Mouse (Mus musculus) intestine, postnatal 0 days (tissue): ENCODE data around the gene Bola2. TPM values are rescaled to one million over a fixed set of nuclear protein-coding genes. Genes with fewer than 3 reads are reported as not detected.

Experiments
- ATAC-seq: fragments of 200-750 bp; cut with Nextera tagmentation; 2 replicates; pipeline ENCODE4 v1.8.0; 2017; ENCODE audit warnings: mild to moderate bottlenecking, moderate TSS enrichment, moderate library complexity
- H3K27ac ChIP-seq: fragments of 300-500 bp; sonication (generic); 2 replicates; pipeline ENCODE4 v1.5.1; 2014; ENCODE audit warnings: mild to moderate bottlenecking, low read depth, low read length, moderate library complexity
- H3K27me3 ChIP-seq: fragments of 300-500 bp; sonication (generic); replicated peaks from 2 replicates; pipeline ENCODE4 v1.6.1; 2014; ENCODE audit warnings: low read length, mixed read lengths; ENCODE audit not compliant: control insufficient read depth, insufficient read depth
- H3K36me3 ChIP-seq: fragments of 300-500 bp; sonication (generic); 2 replicates; pipeline ENCODE4 v1.6.1; 2014; ENCODE audit warnings: mild to moderate bottlenecking, moderate library complexity; ENCODE audit not compliant: control insufficient read depth, insufficient read depth
- H3K4me1 ChIP-seq: fragments of 300-500 bp; sonication (generic); replicated peaks from 2 replicates; pipeline ENCODE4 v1.6.1; 2014; ENCODE audit warnings: antibody characterized with exemption, low read length, mixed read lengths; ENCODE audit not compliant: control insufficient read depth, insufficient read depth
- H3K4me2 ChIP-seq: fragments of 300-500 bp; sonication (generic); replicated peaks from 2 replicates; pipeline ENCODE4 v1.6.1; 2014; ENCODE audit warnings: low read depth, mild to moderate bottlenecking, moderate library complexity
- H3K4me3 ChIP-seq: fragments of 300-500 bp; sonication (generic); 2 replicates; pipeline ENCODE4 v1.5.1; 2014; ENCODE audit warnings: low read depth, low read length
- H3K9ac ChIP-seq: fragments of 300-500 bp; sonication (generic); 2 replicates; pipeline ENCODE4 v1.6.1; 2014; ENCODE audit warnings: mild to moderate bottlenecking, low read depth, low read length
- H3K9me3 ChIP-seq: fragments of 300-500 bp; sonication (generic); 2 replicates; pipeline ENCODE4 v1.6.1; 2016; ENCODE audit warnings: mixed run types; ENCODE audit not compliant: control insufficient read depth
- CTCF ChIP-seq: sonication (generic); IDR thresholded peaks from 2 replicates; pipeline ENCODE4 v1.5.1; 2016; ENCODE audit warnings: low read depth, mild to moderate bottlenecking, control low read depth, antibody characterized with exemption, moderate library complexity
- WGBS: fragments of 180-500 bp; shearing (Covaris S2); extraction: QIAGEN DNeasy Blood & Tissue Kit; methylation state at CpG from one replicate; pipeline ENCODE4 v1.1.7; 2014; 5-methylcytosine and 5-hydroxymethylcytosine counted together
- polyA plus RNA-seq: library from polyadenylated mRNA; unstranded; fragments of >200 nt; fragmentation: Nextera tagmentation; extraction: Ambion mirVana; gene quantifications from 2 replicates; pipeline ENCODE4 v1.2.1, GENCODE M21; 2015

The Bola2 gene
- polyA plus RNA-seq, 1 experiment from 2014 or later: 80.4 TPM

DNA sequence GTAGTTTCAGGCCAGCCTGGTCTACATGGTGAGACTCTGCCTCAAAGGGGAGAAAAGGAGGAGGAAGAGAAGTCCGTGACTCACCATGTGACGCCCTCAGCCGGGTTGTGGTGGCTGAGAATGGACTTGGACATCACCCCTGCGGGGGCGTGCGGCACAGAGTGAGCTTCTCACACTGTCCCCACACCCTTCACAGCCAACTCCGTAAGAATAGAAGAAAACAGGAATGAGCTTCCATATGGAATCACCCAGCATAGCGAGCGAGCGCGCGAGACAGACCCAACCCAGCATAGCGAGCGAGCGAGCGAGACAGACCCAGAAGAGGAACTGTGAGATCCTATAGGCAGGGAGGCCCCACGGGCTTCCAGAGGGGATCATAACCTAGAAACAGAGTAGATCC, 44.4 kb downstream of the Bola2 start:
- Histone ChIP-seq H3K27me3 (no peaks in the 10 kb centered on the region), H3K9me3 (no peaks in the 10 kb centered on the region), H3K9ac (no peak overlapping the region), H3K4me2 (no peak overlapping the region), H3K36me3 (no peaks in the 10 kb centered on the region), H3K4me1 (no peaks in the 10 kb centered on the region), H3K4me3 (no peak overlapping the region), H3K27ac (no peak overlapping the region)
- TF ChIP-seq CTCF: no peak
- no peak for ATAC-seq
- 80% methylated on average over 17 of the region's 17 CpGs for WGBS

DNA sequence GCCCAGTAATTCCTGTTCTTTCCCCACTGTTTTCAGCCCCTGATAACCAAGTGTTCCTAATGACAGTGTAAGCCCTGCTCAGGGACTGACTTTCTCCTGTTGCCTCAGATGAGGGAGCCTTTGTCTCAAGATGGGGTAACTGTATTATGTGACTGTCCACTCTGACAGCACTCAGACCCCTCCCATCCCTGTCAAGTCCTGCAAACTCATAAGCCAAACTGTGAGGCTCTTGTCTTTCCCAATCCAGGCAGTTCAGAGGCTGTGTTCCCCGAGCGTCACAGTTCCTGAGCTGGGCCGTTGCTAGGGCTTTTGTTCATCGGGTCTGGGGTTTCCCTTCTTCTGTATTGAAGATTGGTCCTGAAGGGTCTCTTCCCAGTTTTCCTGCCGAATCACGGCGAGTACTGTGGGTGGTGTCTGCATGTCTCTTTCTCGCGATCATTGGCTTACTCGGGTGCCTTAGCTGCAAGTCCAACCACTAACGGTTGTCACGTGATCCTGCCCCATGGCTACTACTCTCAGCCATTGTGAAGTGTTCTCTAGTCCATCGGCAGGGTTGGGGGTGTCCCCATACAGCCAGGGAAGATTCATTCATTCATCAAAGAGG, 45.0 kb downstream of the Bola2 start:
- Histone ChIP-seq H3K4me1 (no peaks in the 10 kb centered on the region), H3K9ac (no peak overlapping the region), H3K36me3 (no peaks in the 10 kb centered on the region), H3K4me3 (no peak overlapping the region), H3K9me3 (no peaks in the 10 kb centered on the region), H3K27me3 (no peaks in the 10 kb centered on the region), H3K27ac (no peak overlapping the region), H3K4me2 (no peak overlapping the region)
- ATAC-seq: no peak
- no peak for TF ChIP-seq CTCF
- WGBS: 80% methylated on average over 13 of the region's 13 CpGs

DNA sequence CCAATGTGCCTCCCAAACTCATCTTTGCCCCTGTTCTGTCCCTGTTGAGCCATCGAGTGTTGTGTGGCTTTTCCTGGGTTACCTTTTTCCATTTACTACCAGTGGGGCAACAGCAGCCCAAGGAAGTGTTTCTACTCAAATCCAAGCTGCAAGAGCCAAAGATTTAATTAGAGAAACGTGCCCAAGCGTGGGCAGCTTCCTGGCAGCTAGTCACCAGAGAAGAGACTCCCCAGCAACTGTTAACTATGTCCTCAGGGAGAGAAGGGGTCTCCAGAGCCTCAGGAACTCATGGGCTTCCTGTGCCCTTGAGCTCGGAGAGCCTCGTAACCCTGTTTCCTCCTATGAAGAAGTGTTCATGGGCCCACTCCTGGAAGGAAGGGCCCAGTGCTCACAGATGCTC, 45.8 kb downstream of the Bola2 start:
- no peak for TF ChIP-seq CTCF
- 83% methylated on average over 5 of the region's 5 CpGs for WGBS
- Histone ChIP-seq H3K9ac (no peak overlapping the region), H3K4me2 (no peak overlapping the region), H3K27ac (no peak overlapping the region), H3K9me3 (no peaks in the 10 kb centered on the region), H3K4me3 (no peak overlapping the region), H3K27me3 (no peaks in the 10 kb centered on the region), H3K4me1 (no peaks in the 10 kb centered on the region), H3K36me3 (no peaks in the 10 kb centered on the region)
- no peak for ATAC-seq

DNA sequence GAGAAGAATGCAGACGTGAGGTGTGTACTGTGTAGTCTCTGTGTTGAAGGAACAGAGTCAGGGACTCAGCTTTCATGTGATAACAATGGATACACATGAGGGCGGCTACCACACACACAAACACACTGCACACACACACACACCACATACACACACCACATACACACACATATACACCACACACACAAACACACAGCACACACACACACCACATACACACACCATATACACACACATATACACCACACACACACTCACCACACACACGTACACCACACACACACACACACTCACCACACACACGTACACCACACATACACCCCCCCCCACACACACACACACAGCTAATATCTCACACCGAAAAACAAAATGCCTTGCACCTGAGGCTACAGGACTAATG, 46.3 kb downstream of the Bola2 start:
- H3K27ac ChIP-seq: no peak overlapping the region
- no peaks in the 10 kb centered on the region for H3K36me3 ChIP-seq
- no peaks in the 10 kb centered on the region for H3K4me1 ChIP-seq
- H3K4me2 ChIP-seq: no peak overlapping the region
- no peak for ATAC-seq
- 87% methylated on average over 5 of the region's 5 CpGs for WGBS
- H3K4me3 ChIP-seq: no peak overlapping the region
- H3K9me3 ChIP-seq: no peaks in the 10 kb centered on the region
- no peak overlapping the region for H3K9ac ChIP-seq
- TF ChIP-seq CTCF: no peak
- no peaks in the 10 kb centered on the region for H3K27me3 ChIP-seq

DNA sequence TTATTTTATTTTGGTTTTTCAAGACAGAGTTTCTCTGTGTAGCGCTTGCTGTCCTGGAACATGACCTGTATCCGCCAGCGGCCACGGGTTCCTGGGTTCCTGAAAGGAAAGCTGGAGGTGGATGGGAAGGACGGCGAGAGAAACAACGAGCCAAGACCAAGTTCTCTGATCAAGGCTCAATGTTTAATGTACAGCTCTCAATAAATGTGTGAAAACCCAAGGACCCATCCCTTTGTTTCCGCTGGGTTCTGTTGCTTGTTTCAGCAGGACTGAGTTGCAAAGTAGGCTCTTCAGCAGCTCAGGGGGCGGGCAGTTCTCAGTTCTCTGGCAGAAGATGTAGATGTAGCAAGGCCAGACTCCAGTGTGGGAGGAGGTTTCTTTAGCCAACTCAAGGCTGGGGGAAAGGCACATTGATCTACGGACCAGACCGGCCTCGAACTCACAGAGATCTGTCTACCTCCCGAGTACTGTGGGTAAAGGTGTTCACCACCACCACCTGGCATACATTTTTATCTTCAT, 46.8 kb downstream of the Bola2 start:
- no peak overlapping the region for H3K4me3 ChIP-seq
- no peak overlapping the region for H3K4me2 ChIP-seq
- no peak for ATAC-seq
- no peak overlapping the region for H3K9ac ChIP-seq
- no peaks in the 10 kb centered on the region for H3K27me3 ChIP-seq
- H3K9me3 ChIP-seq: no peaks in the 10 kb centered on the region
- no peak overlapping the region for H3K27ac ChIP-seq
- no peak for TF ChIP-seq CTCF
- 92% methylated on average over 13 of the region's 13 CpGs for WGBS
- H3K36me3 ChIP-seq: no peaks in the 10 kb centered on the region
- H3K4me1 ChIP-seq: no peaks in the 10 kb centered on the region

DNA sequence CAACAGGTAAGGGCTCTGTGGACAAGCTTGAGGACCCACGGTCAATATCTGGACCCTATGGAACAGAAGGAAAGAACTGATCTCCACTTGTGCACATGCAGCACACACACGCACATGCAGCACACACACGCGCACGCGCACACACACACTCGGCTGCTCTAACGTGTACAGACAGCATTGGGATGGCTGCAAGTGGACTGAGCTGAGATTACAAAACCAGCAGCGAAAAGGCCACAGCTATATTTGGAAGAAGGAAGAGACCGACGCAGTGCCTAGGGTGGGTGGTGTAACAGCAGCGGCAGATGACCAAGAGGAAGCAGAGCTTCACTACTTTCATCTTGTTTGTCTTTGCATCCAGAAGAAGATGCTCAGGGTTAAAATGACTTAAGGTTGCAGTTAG, 50.9 kb downstream of the Bola2 start:
- whole genome bisulfite sequencing: 66% methylated on average over 12 of the region's 12 CpGs
- H3K9ac ChIP-seq: 0 out of 2 replicates have a peak overlapping the region, but pooled peaks have one; percentile 12

More for the DNA sequence above, 50.9 kb downstream of the Bola2 start:
- no peak for TF ChIP-seq CTCF
- Histone ChIP-seq H3K27me3 (no peaks in the 10 kb centered on the region), H3K4me2 (peak overlapping the region; percentile 49), H3K4me3 (peak overlapping the region; percentile 26), H3K36me3 (no peaks in the 10 kb centered on the region), H3K27ac (peak overlapping the region; percentile 78), H3K4me1 (no peaks in the 10 kb centered on the region), H3K9me3 (no peaks in the 10 kb centered on the region)
- no peak for ATAC-seq
